In genomic region chr11:68982639-68983369, GRCm38 (mm10) we compare ENCODE assay signal across 8 mouse cellular contexts. TPM values are rescaled to one million over a fixed set of nuclear protein-coding genes. Genes with fewer than 3 reads are reported as not detected.
DNase-seq lines count a peak whose midpoint lies in the region; ATAC-seq and TF ChIP-seq lines count a peak whose summit lies in the region.
"Had no signal": no experiment of that assay in that cellular context is flagged by ENCODE, and none has a peak within 500 bp of the region (broad histone marks: within the 10 kb centered on the region; RNA-seq: fewer than 3 reads in every experiment).

No protein-coding gene starts in this region.

- peaks cover 4 to 8% of the 10 kb centered on the region in 2 experiments for H3K36me3 ChIP-seq in MEL (ENCODE audit: control insufficient read depth in 1 of 2, insufficient read depth in 2 of 2, low read length in 2 of 2)
- H3K36me3 ChIP-seq in hindbrain, embryonic 13.5 days: peaks cover 17% of the 10 kb centered on the region
- peaks cover 23% of the 10 kb centered on the region for H3K36me3 ChIP-seq in megakaryocyte, embryonic 14.5 days (replicated peaks; ENCODE audit: low read length)

- H3K9ac ChIP-seq in MEL (ENCODE audit: control insufficient read depth, low read depth, low read length, poor library complexity, severe bottlenecking): no peak overlapping the region
- peak overlapping the region; percentile 35; the same call in 1 of the 2 replicates for H3K9ac ChIP-seq in hindbrain, embryonic 13.5 days
- H3K9ac ChIP-seq: liver, embryonic 15.5 days had no signal

- 0 out of 2 replicates have a peak, but pooled peaks have one; percentile 43 for ATAC-seq in hindbrain, embryonic 13.5 days (ENCODE audit: low FRiP score)

- TF ChIP-seq RAD21 in MEL (IDR thresholded peaks at IDR 0.05; ENCODE audit: low read depth, low read length): peak; percentile 79

- peak; percentile 84 for DNase-seq in MEL (ENCODE audit: low read depth, low spot score)
- peak; percentile 86 for DNase-seq in brain, adult 2 months (ENCODE audit: low read depth, low spot score)
- DNase-seq in fat pad, adult 2 months (ENCODE audit: extremely low read depth, low read depth, low spot score): peak; percentile 72
- DNase-seq in layer of hippocampus, postnatal 14 days (ENCODE audit: low spot score in 2 of 2): peak; percentile 60 to 70
- DNase-seq in right cerebral cortex, postnatal 4 days: peak; percentile 80

- 42% methylated on average over 4 of the region's 4 CpGs for WGBS in hindbrain, embryonic 13.5 days

- H3K27ac ChIP-seq in MEL (ENCODE audit: control insufficient read depth, low read depth, low read length): no peak overlapping the region
- H3K27ac ChIP-seq in hindbrain, embryonic 13.5 days: no peak overlapping the region
- H3K27ac ChIP-seq: liver, embryonic 15.5 days had no signal

- TF ChIP-seq POLR2A in MEL (IDR thresholded peaks at IDR 0.05; ENCODE audit: control insufficient read depth in 1 of 2, insufficient read depth in 1 of 2, low read depth in 1 of 2, low read length in 2 of 2, poor library complexity in 1 of 2): no peak

- no peaks in the 10 kb centered on the region for H3K79me2 ChIP-seq in MEL (ENCODE audit: control insufficient read depth, insufficient read depth, low read length, poor library complexity)

- no peaks in the 10 kb centered on the region for H3K27me3 ChIP-seq in MEL (ENCODE audit: control insufficient read depth in 1 of 2, insufficient read depth in 2 of 2, low read length in 2 of 2)
- H3K27me3 ChIP-seq in hindbrain, embryonic 13.5 days: no peaks in the 10 kb centered on the region
- no peaks in the 10 kb centered on the region for H3K27me3 ChIP-seq in megakaryocyte, embryonic 14.5 days (replicated peaks)
- H3K27me3 ChIP-seq: liver, embryonic 15.5 days had no signal

- no peaks in the 10 kb centered on the region for H3K9me3 ChIP-seq in MEL (replicated peaks; ENCODE audit: insufficient read depth, low read length)
- H3K9me3 ChIP-seq in hindbrain, embryonic 13.5 days: no peaks in the 10 kb centered on the region
- no peaks in the 10 kb centered on the region for H3K9me3 ChIP-seq in megakaryocyte, embryonic 14.5 days
- H3K9me3 ChIP-seq: liver, embryonic 15.5 days had no signal

- no peak for TF ChIP-seq EP300 in MEL (IDR thresholded peaks at IDR 0.05; ENCODE audit: low read depth in 1 of 2, low read length in 2 of 2)

- no peak overlapping the region for H3K4me2 ChIP-seq in hindbrain, embryonic 13.5 days
- H3K4me2 ChIP-seq: liver, embryonic 15.5 days had no signal

- TF ChIP-seq CTCF in MEL (IDR thresholded peaks at IDR 0.05 in 2 of 3, conservative IDR thresholded peaks at IDR 0.05 in 1 of 3; ENCODE audit: control insufficient read depth in 1 of 3, insufficient read depth in 1 of 3, low read depth in 2 of 3, low read length in 3 of 3, poor library complexity in 1 of 3, severe bottlenecking in 1 of 3): peak; percentile 74 to 85 (median 83)

- H3K4me3 ChIP-seq in MEL (ENCODE audit: control insufficient read depth in 1 of 2, insufficient read depth in 1 of 2, low read depth in 2 of 2, low read length in 2 of 2): no peak overlapping the region
- H3K4me3 ChIP-seq in hindbrain, embryonic 13.5 days: no peak overlapping the region
- peak overlapping the region; percentile 30 for H3K4me3 ChIP-seq in megakaryocyte, embryonic 14.5 days (replicated peaks)
- H3K4me3 ChIP-seq: liver, embryonic 15.5 days had no signal

- H3K4me1 ChIP-seq in MEL (ENCODE audit: control insufficient read depth in 1 of 2, insufficient read depth in 2 of 2, low read length in 2 of 2): peaks cover 6 to 10% of the 10 kb centered on the region in 2 experiments
- H3K4me1 ChIP-seq in hindbrain, embryonic 13.5 days (replicated peaks): no peaks in the 10 kb centered on the region
- peaks cover 32% of the 10 kb centered on the region for H3K4me1 ChIP-seq in megakaryocyte, embryonic 14.5 days

TF ChIP-seq in MEL, 35 proteins besides CTCF, POLR2A, EP300 and RAD21:
- TF ChIP-seq CHD2 (IDR thresholded peaks at IDR 0.05; ENCODE audit: low read length) (no peak), ZC3H11A (IDR thresholded peaks at IDR 0.05; ENCODE audit: low read depth, low read length) (peak; percentile 72), TCF12 (IDR thresholded peaks at IDR 0.05; ENCODE audit: low read depth, low read length) (0 out of 2 replicates have a peak, but pooled peaks have one; percentile 11), SMC3 (IDR thresholded peaks at IDR 0.05; ENCODE audit: low read depth, low read length) (peak; percentile 71), NELFE (IDR thresholded peaks at IDR 0.05; ENCODE audit: low read depth, low read length) (no peak; the same call in 1 of the 2 replicates)

RNA-seq across cellular contexts. Expression of gene Rangrf, which starts 7.8 kb away (rescaled TPM):
- 182 and 207 TPM in 2 replicates for total RNA-seq in MEL (2012; rRNA removed)
- polyA plus RNA-seq in MEL (2012; ENCODE audit: insufficient read depth in 1 of 2, insufficient read length in 2 of 2, low read depth in 1 of 2, low replicate concordance in 2 of 2, missing spikeins in 1 of 2): 100 to 1,000 TPM in 1 of 2 experiments, not detected in 1; 159 TPM
- 24.7 and 26.7 TPM in 2 replicates for polyA plus RNA-seq in hindbrain, embryonic 13.5 days (2015; fragmentation: Nextera tagmentation; extraction: Ambion mirVana)
- total RNA-seq in layer of hippocampus, postnatal 14 days (2021): 10 to 100 TPM; 13.4 to 15.8 TPM
- 3.1 and 6.1 TPM in 2 replicates for polyA plus RNA-seq in megakaryocyte, embryonic 14.5 days (2012; ENCODE audit: insufficient read depth, low replicate concordance)

RNA-seq across cellular contexts. Expression of gene Slc25a35, which starts 14.9 kb away (rescaled TPM):
- total RNA-seq in MEL (2012; rRNA removed): 3.3 and 4.9 TPM in 2 replicates
- polyA plus RNA-seq in MEL (2012; ENCODE audit: insufficient read depth in 1 of 2, insufficient read length in 2 of 2, low read depth in 1 of 2, low replicate concordance in 2 of 2, missing spikeins in 1 of 2): 1 to 10 TPM in 1 of 2 experiments, not detected in 1; 3.3 TPM
- 1.5 TPM in 2 replicates for polyA plus RNA-seq in hindbrain, embryonic 13.5 days (2015; fragmentation: Nextera tagmentation; extraction: Ambion mirVana)
- 1 to 10 TPM; 4.6 to 4.8 TPM for total RNA-seq in layer of hippocampus, postnatal 14 days (2021)
- 3.0 TPM in 1 of 2 replicates, not detected in the other for polyA plus RNA-seq in megakaryocyte, embryonic 14.5 days (2012; ENCODE audit: insufficient read depth, low replicate concordance)

RNA-seq across cellular contexts. Expression of gene Pfas, which starts 25.5 kb away (rescaled TPM):
- 124 and 130 TPM in 2 replicates for total RNA-seq in MEL (2012; rRNA removed)
- polyA plus RNA-seq in MEL (2012; ENCODE audit: insufficient read depth in 1 of 2, insufficient read length in 2 of 2, low read depth in 1 of 2, low replicate concordance in 2 of 2, missing spikeins in 1 of 2): 100 to 1,000 TPM in 1 of 2 experiments, 10 to 100 TPM in 1; 63.5 to 149 TPM
- polyA plus RNA-seq in hindbrain, embryonic 13.5 days (2015; fragmentation: Nextera tagmentation; extraction: Ambion mirVana): 19.1 and 20.4 TPM in 2 replicates
- total RNA-seq in layer of hippocampus, postnatal 14 days (2021): 10 to 100 TPM; 24.1 to 25.3 TPM
- 1.9 and 5.5 TPM in 2 replicates for polyA plus RNA-seq in megakaryocyte, embryonic 14.5 days (2012; ENCODE audit: insufficient read depth, low replicate concordance)

RNA-seq across cellular contexts. Expression of gene Arhgef15, which starts 25.5 kb away (rescaled TPM):
- 0.23 TPM in 1 of 2 replicates, not detected in the other for total RNA-seq in MEL (2012; rRNA removed)
- polyA plus RNA-seq in MEL (2012; ENCODE audit: insufficient read depth in 1 of 2, insufficient read length in 2 of 2, low read depth in 1 of 2, low replicate concordance in 2 of 2, missing spikeins in 1 of 2): under 1 TPM in 1 of 2 experiments, not detected in 1; 0.74 TPM
- 14.3 and 16.2 TPM in 2 replicates for polyA plus RNA-seq in hindbrain, embryonic 13.5 days (2015; fragmentation: Nextera tagmentation; extraction: Ambion mirVana)
- 1 to 10 TPM; 7.6 to 9.7 TPM for total RNA-seq in layer of hippocampus, postnatal 14 days (2021)
- polyA plus RNA-seq in megakaryocyte, embryonic 14.5 days (2012; ENCODE audit: insufficient read depth, low replicate concordance): not detected in 2 replicates

RNA-seq across cellular contexts. Expression of gene Ctc1, which starts 32.9 kb away (rescaled TPM):
- total RNA-seq in MEL (2012; rRNA removed): 16.0 and 19.5 TPM in 2 replicates
- polyA plus RNA-seq in MEL (2012; ENCODE audit: insufficient read depth in 1 of 2, insufficient read length in 2 of 2, low read depth in 1 of 2, low replicate concordance in 2 of 2, missing spikeins in 1 of 2): 10 to 100 TPM in 1 of 2 experiments, not detected in 1; 59.1 TPM
- polyA plus RNA-seq in hindbrain, embryonic 13.5 days (2015; fragmentation: Nextera tagmentation; extraction: Ambion mirVana): 49.4 and 49.9 TPM in 2 replicates
- 10 to 100 TPM; 33.6 to 38.8 TPM for total RNA-seq in layer of hippocampus, postnatal 14 days (2021)
- polyA plus RNA-seq in megakaryocyte, embryonic 14.5 days (2012; ENCODE audit: insufficient read depth, low replicate concordance): 21.0 and 56.5 TPM in 2 replicates
